Mouse (Mus musculus) small intestine, adult 2 months (tissue): Measurements from ENCODE around the gene Phactr1.

Experiments
- CTCF ChIP-seq: fragments of 200-500 bp; IDR thresholded peaks from 2 replicates; pipeline ENCODE4 v1.5.1; 2012; ENCODE audit warnings: low read depth, mild to moderate bottlenecking, control low read depth, inconsistent platforms, low read length, moderate library complexity, mixed read lengths; ENCODE audit not compliant: insufficient replicate concordance, insufficient read length; ENCODE audit errors: extremely low read depth
- POLR2A ChIP-seq: fragments of 200-500 bp; IDR thresholded peaks from 2 replicates; pipeline ENCODE4 v1.6.1; 2012; ENCODE audit warnings: low read depth, mild to moderate bottlenecking, control low read depth, inconsistent platforms, low read length, moderate library complexity

DNA sequence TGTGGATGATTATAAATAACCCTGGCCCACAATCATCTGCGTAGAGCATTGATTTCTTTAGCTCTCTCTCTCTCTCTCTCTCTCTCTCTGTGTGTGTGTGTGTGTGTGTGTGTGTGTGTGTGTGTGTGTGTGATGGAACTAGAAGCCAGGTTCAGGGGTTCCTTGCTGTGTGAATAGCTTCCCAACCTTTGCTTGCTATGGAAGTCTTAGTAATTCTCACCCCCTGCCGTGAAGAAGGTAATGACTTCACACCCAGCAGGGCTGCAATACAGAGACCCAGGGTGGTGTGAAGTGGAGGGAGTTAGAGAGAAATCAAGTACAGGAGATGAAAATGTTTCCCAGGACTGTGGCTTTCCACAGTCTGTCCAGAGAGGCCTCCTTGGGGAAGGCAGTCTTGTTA lies 293.5 kb downstream of the Phactr1 start:
- TF ChIP-seq CTCF (no peak), POLR2A (no peak)
